ENCODE assay signal across 11 mouse cellular contexts in genomic region chr9:32787615-32788014, GRCm38 (mm10).
DNase-seq lines count a peak whose midpoint lies in the region; ATAC-seq and TF ChIP-seq lines count a peak whose summit lies in the region.
"Had no signal": no experiment of that assay in that cellular context is flagged by ENCODE, and none has a peak within 500 bp of the region (broad histone marks: within the 10 kb centered on the region; RNA-seq: fewer than 3 reads in every experiment).

No protein-coding gene starts in this region.

- H3K36me3 ChIP-seq in embryonic facial prominence, embryonic 10.5 days (replicated peaks): no peaks in the 10 kb centered on the region
- no peaks in the 10 kb centered on the region for H3K36me3 ChIP-seq in hindbrain, postnatal 0 days (ENCODE audit: insufficient read depth, low read length)
- H3K36me3 ChIP-seq: embryonic facial prominence, embryonic 13.5 days; limb, embryonic 13.5 days had no signal

- no peak overlapping the region for H3K4me2 ChIP-seq in hindbrain, postnatal 0 days (ENCODE audit: low read depth, low read length)
- H3K4me2 ChIP-seq: embryonic facial prominence, embryonic 13.5 days; limb, embryonic 13.5 days had no signal

- WGBS in cerebellum, adult 2 months: 0% methylated on average over 1 of the region's 1 CpGs
- 0% methylated on average over 1 of the region's 1 CpGs for WGBS in embryonic facial prominence, embryonic 10.5 days
- 11% methylated on average over 1 of the region's 1 CpGs for WGBS in hindbrain, postnatal 0 days

- TF ChIP-seq CTCF in cerebellum, adult 2 months (IDR thresholded peaks at IDR 0.05; ENCODE audit: borderline replicate concordance, insufficient read depth, low read depth, low read length): no peak
- TF ChIP-seq CTCF in hindbrain, postnatal 0 days (IDR thresholded peaks at IDR 0.05; ENCODE audit: low read depth): no peak

- H3K4me3 ChIP-seq in cerebellum, adult 2 months (replicated peaks; ENCODE audit: insufficient read depth, low read depth, low read length): no peak overlapping the region
- no peak overlapping the region for H3K4me3 ChIP-seq in embryonic facial prominence, embryonic 10.5 days
- H3K4me3 ChIP-seq in hindbrain, postnatal 0 days (ENCODE audit: low read length): no peak overlapping the region
- H3K4me3 ChIP-seq: embryonic facial prominence, embryonic 13.5 days; limb, embryonic 13.5 days had no signal

- TF ChIP-seq POLR2A in cerebellum, adult 2 months (IDR thresholded peaks at IDR 0.05; ENCODE audit: borderline replicate concordance, insufficient read depth, low read length): no peak

- H3K27ac ChIP-seq in cerebellum, adult 2 months (ENCODE audit: insufficient read depth, low read length): no peak overlapping the region
- no peak overlapping the region for H3K27ac ChIP-seq in embryonic facial prominence, embryonic 10.5 days (replicated peaks)
- no peak overlapping the region for H3K27ac ChIP-seq in hindbrain, postnatal 0 days
- H3K27ac ChIP-seq: limb, embryonic 13.5 days had no signal

- no peak for ATAC-seq in hindbrain, postnatal 0 days

- no peaks in the 10 kb centered on the region for H3K9me3 ChIP-seq in embryonic facial prominence, embryonic 10.5 days
- H3K9me3 ChIP-seq in hindbrain, postnatal 0 days (ENCODE audit: low read length): no peaks in the 10 kb centered on the region
- H3K9me3 ChIP-seq: embryonic facial prominence, embryonic 13.5 days; limb, embryonic 13.5 days had no signal

- H3K9ac ChIP-seq in hindbrain, postnatal 0 days (replicated peaks; ENCODE audit: low read length): no peak overlapping the region
- H3K9ac ChIP-seq: embryonic facial prominence, embryonic 13.5 days; limb, embryonic 13.5 days had no signal

- DNase-seq in cerebellum, postnatal 10 days: peak; percentile 64 to 75
- no peak for DNase-seq in cerebellum, adult 2 months
- peak; percentile 63 for DNase-seq in embryonic facial prominence, embryonic 10.5 days (ENCODE audit: low spot score)
- peak; percentile 29 for DNase-seq in kidney, adult 18-20 months
- DNase-seq in lung, postnatal 10 days: peak; percentile 75
- DNase-seq in layer of hippocampus, postnatal 25 days (ENCODE audit: extremely low spot score in 1 of 2, low spot score in 1 of 2): no peak
- DNase-seq in hindbrain, postnatal 0 days (ENCODE audit: low spot score): no peak
- no peak for DNase-seq in right cerebral cortex, postnatal 25 days
- DNase-seq: B cell, adult 2 months had no signal

- no peaks in the 10 kb centered on the region; the same call in 1 of the 2 replicates for H3K4me1 ChIP-seq in cerebellum, adult 2 months (ENCODE audit: control insufficient read depth, insufficient read depth, low read length)
- H3K4me1 ChIP-seq in embryonic facial prominence, embryonic 10.5 days: peaks cover 52% of the 10 kb centered on the region
- no peaks in the 10 kb centered on the region; the same call in 1 of the 2 replicates for H3K4me1 ChIP-seq in hindbrain, postnatal 0 days (ENCODE audit: insufficient read depth, low read length)

- no peaks in the 10 kb centered on the region for H3K27me3 ChIP-seq in cerebellum, adult 2 months (ENCODE audit: control insufficient read depth, insufficient read depth, low read length)
- no peaks in the 10 kb centered on the region for H3K27me3 ChIP-seq in embryonic facial prominence, embryonic 10.5 days (replicated peaks; ENCODE audit: low read depth, poor library complexity, severe bottlenecking)
- no peaks in the 10 kb centered on the region for H3K27me3 ChIP-seq in hindbrain, postnatal 0 days (ENCODE audit: insufficient read depth, low read length)
- H3K27me3 ChIP-seq: embryonic facial prominence, embryonic 13.5 days; limb, embryonic 13.5 days had no signal

Comparison
In these comparisons a context has a peak if more than half of its experiments do, and no peak if none do; other contexts are left out.
1. DNase-seq: peak in cerebellum, postnatal 10 days (2 of 2), embryonic facial prominence, embryonic 10.5 days (single experiment), kidney, adult 18-20 months (single experiment) and lung, postnatal 10 days (single experiment); none in cerebellum, adult 2 months (0 of 2), layer of hippocampus, postnatal 25 days (0 of 2), hindbrain, postnatal 0 days (single experiment) and right cerebral cortex, postnatal 25 days (single experiment).